Mouse (Mus musculus): ENCODE data around the gene Col26a1. TPM values are rescaled to one million over a fixed set of nuclear protein-coding genes. Genes with fewer than 3 reads are reported as not detected.

Gene Col26a1
- polyA plus RNA-seq, 1 experiment = 0.02 TPM

DNA sequence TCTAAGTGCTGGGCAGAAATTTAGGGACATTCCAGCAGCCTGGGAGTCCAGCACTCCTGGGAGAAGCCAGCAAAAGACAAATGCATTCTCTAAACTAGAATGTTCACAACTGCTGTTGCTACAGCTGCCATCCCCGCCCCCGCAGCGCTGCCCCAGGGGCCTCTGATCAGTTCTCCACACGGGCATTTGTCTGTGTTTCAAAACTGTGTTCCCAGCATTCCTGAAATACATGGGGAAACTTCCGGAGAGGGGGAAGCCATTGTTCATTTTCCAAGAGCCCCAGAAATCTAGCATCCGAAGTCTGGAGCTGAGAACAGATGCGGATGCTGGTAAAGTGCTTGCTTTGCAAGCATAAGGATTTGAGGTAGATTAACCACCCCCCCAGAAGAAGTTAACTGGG lies 3.9 kb upstream of the Col26a1 start:
- Histone ChIP-seq H3K9me3 (ENCODE audit: control insufficient read depth, low read length) (no peaks in the 10 kb centered on the region; the same call in 1 of the 2 replicates), H3K36me3 (ENCODE audit: control insufficient read depth) (no peaks in the 10 kb centered on the region), H3K4me3 (replicated peaks) (no peak overlapping the region), H3K4me1 (ENCODE audit: control insufficient read depth) (no peaks in the 10 kb centered on the region), H3K27me3 (ENCODE audit: control insufficient read depth) (peaks cover 26% of the 10 kb centered on the region)
- TF ChIP-seq TAL1 (IDR thresholded peaks at IDR 0.05; ENCODE audit: low read length) (no peak), GATA1 (IDR thresholded peaks at IDR 0.05; ENCODE audit: low read length) (no peak)

DNA sequence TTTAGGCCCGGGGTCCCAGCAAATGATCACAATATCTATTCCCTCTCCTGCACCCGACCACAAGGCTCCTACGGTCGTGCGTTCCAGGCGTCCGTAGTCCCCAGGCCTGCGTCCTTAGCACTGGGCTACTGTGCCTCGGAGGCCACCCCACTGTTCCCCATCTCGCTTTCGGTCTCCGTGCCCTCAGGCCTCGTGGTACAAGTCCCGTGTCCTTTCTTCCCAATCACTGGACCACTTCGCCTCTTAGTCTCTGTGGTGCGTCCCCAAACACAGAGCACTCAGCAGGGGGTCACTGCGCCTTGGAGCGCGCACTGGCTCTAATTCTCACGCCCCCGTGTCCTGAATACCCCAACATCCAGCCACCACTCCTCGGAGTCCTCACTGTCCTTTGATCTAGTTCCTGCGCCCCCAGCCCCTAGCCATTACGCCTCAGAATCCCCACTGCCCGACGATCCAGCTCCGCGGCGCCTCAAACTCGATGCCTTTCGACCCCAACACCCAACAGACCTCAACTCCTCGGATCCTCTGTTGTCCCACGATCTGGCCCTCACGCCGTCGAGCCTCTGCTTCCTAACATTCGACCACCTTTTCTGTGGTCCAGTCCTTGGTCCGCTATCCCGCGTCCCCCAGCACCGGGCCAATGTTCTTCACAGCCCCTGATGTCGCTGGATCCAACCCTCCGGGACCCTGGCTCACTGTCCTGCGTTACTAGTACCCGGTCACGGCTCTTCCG lies 788 bp downstream of the Col26a1 start:
- Histone ChIP-seq H3K4me3 (replicated peaks) (no peak overlapping the region), H3K27me3 (ENCODE audit: control insufficient read depth) (peaks cover 37% of the 10 kb centered on the region), H3K36me3 (ENCODE audit: control insufficient read depth) (no peaks in the 10 kb centered on the region), H3K4me1 (ENCODE audit: control insufficient read depth) (no peaks in the 10 kb centered on the region), H3K9me3 (ENCODE audit: control insufficient read depth, low read length) (no peaks in the 10 kb centered on the region; the same call in 1 of the 2 replicates)
- TF ChIP-seq TAL1 (IDR thresholded peaks at IDR 0.05; ENCODE audit: low read length) (no peak), GATA1 (IDR thresholded peaks at IDR 0.05; ENCODE audit: low read length) (no peak)

DNA sequence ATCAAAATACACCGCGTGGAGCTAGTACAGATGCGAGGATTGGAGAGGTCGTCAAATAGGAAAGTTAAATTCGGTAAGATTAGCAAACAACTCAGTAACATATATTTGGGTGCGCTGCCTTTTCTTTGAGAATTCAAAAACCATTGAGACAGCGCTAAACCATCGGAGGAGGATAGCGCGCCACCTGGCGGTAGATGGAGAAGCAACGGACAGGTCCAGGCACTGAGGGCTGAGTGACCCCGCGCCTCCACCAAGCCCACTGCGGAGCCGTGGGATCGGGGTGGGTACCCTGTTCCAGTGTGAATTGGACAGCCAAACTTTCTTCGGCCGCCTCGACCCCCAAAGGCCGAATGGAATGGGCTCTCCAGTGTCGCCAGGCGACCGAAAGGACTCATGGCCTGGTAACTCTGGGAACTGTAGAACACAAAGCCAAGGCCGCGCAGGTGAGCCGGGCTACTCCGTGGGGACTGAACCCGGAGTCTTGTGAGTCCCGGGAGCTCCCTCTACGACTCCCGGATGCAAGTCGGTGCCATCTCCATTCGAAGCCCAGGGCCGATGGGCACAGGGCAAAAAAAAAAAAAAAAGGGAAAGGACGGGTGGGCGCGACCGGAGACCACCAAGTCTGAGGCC lies 1.5 kb downstream of the Col26a1 start:
- Histone ChIP-seq H3K9me3 (ENCODE audit: control insufficient read depth, low read length) (no peaks in the 10 kb centered on the region; the same call in 1 of the 2 replicates), H3K4me1 (ENCODE audit: control insufficient read depth) (no peaks in the 10 kb centered on the region), H3K4me3 (replicated peaks) (no peak overlapping the region), H3K36me3 (ENCODE audit: control insufficient read depth) (no peaks in the 10 kb centered on the region), H3K27me3 (ENCODE audit: control insufficient read depth) (peaks cover 37% of the 10 kb centered on the region)
- TF ChIP-seq TAL1 (IDR thresholded peaks at IDR 0.05; ENCODE audit: low read length) (no peak), GATA1 (IDR thresholded peaks at IDR 0.05; ENCODE audit: low read length) (no peak)

DNA sequence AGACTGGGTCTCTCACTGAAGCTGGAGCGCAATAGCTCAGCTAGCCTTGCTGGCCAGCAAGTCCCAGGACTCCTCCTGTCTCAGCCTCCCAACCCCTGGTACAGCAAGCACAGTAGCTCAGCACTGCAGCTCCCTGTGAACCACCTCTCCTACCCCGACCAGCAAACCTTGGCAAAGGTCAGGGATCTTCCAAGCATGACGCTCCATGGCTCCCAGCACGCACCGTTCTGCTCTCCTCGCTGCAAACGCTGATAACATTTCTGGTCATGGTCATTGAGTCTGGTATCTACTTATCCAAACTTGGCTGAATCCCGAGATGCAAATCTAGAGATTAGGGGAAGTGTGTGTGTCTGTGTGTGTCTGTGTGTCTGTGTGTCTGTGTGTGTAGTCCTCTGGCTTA lies 2.9 kb downstream of the Col26a1 start:
- H3K36me3 ChIP-seq (ENCODE audit: control insufficient read depth) = no peaks in the 10 kb centered on the region
- no peaks in the 10 kb centered on the region; the same call in 1 of the 2 replicates for H3K9me3 ChIP-seq (ENCODE audit: control insufficient read depth, low read length)
- H3K4me1 ChIP-seq (ENCODE audit: control insufficient read depth) = no peaks in the 10 kb centered on the region
- no peak overlapping the region for H3K4me3 ChIP-seq (replicated peaks)
- TF ChIP-seq TAL1 (IDR thresholded peaks at IDR 0.05; ENCODE audit: low read length) = no peak
- TF ChIP-seq GATA1 (IDR thresholded peaks at IDR 0.05; ENCODE audit: low read length) = no peak
- H3K27me3 ChIP-seq (ENCODE audit: control insufficient read depth) = peaks cover 37% of the 10 kb centered on the region

DNA sequence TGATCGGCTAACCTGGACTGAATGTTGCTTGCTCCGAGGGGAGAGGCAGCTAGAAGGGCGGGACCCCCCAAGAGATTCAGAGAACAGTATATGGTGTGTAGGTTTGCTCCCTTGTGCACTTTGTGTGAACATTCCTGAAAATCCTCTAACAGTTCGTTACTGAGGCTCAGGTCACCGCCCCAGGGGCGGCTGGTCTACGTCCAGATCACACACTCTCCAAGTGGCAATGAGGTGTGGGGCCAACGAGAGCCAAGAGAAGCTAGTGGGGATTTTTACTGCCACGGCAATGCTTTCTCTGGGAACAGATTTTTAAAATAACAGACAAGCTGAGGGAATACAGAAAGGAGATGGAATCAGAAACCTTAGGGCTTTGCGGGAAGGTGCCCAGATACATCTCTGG lies 8.7 kb downstream of the Col26a1 start:
- Histone ChIP-seq H3K27me3 (ENCODE audit: control insufficient read depth) (no peaks in the 10 kb centered on the region), H3K4me3 (replicated peaks) (no peak overlapping the region), H3K9me3 (ENCODE audit: control insufficient read depth, low read length) (no peaks in the 10 kb centered on the region), H3K36me3 (ENCODE audit: control insufficient read depth) (no peaks in the 10 kb centered on the region), H3K4me1 (ENCODE audit: control insufficient read depth) (no peaks in the 10 kb centered on the region)
- TF ChIP-seq TAL1 (IDR thresholded peaks at IDR 0.05; ENCODE audit: low read length) (no peak), GATA1 (IDR thresholded peaks at IDR 0.05; ENCODE audit: low read length) (no peak)

DNA sequence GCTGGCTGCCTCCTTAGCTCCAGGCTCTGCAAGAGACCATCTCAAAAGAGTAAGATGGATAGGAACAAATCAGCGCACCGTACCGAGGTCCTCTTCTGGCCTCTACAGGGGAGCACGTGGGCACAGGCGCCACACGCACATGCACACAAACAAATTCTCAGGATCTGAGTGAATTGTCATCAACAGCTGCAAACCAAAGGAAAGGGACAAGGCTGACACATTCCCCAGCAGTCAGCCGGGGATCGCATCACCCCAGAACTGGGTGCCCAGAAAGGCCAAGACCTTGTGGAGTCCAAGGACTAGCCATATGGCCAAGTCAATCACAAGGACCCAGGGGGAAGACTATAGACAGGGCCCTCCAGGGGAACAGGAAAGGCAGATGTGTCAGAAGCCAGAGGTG lies 10.6 kb downstream of the Col26a1 start:
- Histone ChIP-seq H3K4me3 (replicated peaks) (no peak overlapping the region), H3K36me3 (ENCODE audit: control insufficient read depth) (no peaks in the 10 kb centered on the region), H3K9me3 (ENCODE audit: control insufficient read depth, low read length) (no peaks in the 10 kb centered on the region; the same call in 1 of the 2 replicates), H3K27me3 (ENCODE audit: control insufficient read depth) (no peaks in the 10 kb centered on the region), H3K4me1 (ENCODE audit: control insufficient read depth) (no peaks in the 10 kb centered on the region)
- no peak for TF ChIP-seq TAL1 (IDR thresholded peaks at IDR 0.05; ENCODE audit: low read length)
- no peak for TF ChIP-seq GATA1 (IDR thresholded peaks at IDR 0.05; ENCODE audit: low read length)

DNA sequence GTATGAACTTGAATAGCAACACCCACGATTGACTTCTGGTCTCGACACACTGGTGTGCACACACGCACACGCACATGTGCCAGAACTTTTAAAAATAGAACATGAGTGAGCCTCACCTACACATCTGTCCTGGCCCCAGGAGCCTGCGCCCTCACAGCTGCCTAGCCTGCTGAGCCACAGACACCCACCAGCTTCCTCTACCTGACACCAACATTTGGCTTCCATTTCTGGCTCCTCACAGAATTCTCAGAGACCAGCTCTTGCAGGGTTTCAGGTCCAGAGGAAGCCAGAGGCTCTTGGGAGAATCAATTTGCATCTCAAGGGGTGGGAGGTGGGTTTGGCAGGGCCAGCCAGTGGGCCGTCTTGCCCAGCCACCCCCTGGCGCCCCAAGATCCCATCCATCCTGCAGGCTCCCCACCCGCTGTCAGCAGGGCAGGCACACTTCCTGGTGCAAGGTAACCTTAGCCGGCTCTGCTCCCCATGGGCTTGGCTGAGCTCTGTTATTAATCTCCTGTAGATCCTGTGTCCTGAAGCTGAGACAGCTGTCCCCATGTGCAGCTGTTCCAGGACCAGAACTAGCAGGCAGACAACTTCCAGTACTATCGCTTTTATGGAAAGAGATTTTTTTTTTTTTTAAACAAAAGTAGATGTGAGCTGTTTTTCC lies 13.4 kb downstream of the Col26a1 start:
- Histone ChIP-seq H3K4me3 (replicated peaks) (no peak overlapping the region), H3K9me3 (ENCODE audit: control insufficient read depth, low read length) (no peaks in the 10 kb centered on the region; the same call in 1 of the 2 replicates), H3K4me1 (ENCODE audit: control insufficient read depth) (no peaks in the 10 kb centered on the region), H3K27me3 (ENCODE audit: control insufficient read depth) (no peaks in the 10 kb centered on the region), H3K36me3 (ENCODE audit: control insufficient read depth) (no peaks in the 10 kb centered on the region)
- TF ChIP-seq GATA1 (IDR thresholded peaks at IDR 0.05; ENCODE audit: low read length) (no peak), TAL1 (IDR thresholded peaks at IDR 0.05; ENCODE audit: low read length) (no peak)

DNA sequence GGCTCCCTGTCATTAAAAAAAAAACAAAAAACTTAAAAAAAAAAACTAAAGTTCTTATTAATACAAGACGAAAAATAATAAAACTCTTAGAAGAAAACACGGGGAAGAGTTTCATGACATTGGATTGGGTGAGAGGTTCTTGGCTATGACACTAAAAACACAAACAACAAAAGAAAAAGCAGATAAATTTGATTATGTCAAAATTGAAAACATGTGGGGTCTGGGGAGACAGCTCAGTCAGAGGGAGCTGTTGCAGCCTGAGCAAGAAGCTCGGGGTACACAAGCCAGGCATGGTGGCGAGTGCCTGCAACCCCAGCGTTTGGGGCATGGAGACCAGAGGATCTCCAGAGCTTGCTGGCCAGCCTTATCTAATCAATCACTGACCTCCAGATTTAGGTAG lies 15.3 kb downstream of the Col26a1 start:
- no peak for TF ChIP-seq TAL1 (IDR thresholded peaks at IDR 0.05; ENCODE audit: low read length)
- no peak for TF ChIP-seq GATA1 (IDR thresholded peaks at IDR 0.05; ENCODE audit: low read length)
- no peaks in the 10 kb centered on the region for H3K36me3 ChIP-seq (ENCODE audit: control insufficient read depth)
- no peaks in the 10 kb centered on the region for H3K27me3 ChIP-seq (ENCODE audit: control insufficient read depth)
- H3K4me1 ChIP-seq (ENCODE audit: control insufficient read depth) = no peaks in the 10 kb centered on the region
- H3K4me3 ChIP-seq (replicated peaks) = no peak overlapping the region
- H3K9me3 ChIP-seq (ENCODE audit: control insufficient read depth, low read length) = no peaks in the 10 kb centered on the region; the same call in 1 of the 2 replicates
